Mouse (Mus musculus) frontal cortex, postnatal 36 days (tissue): ENCODE measurements around the gene Slc22a23.

ENCODE experiments used
- DNase-seq, 2 experiments: peaks; one replicate each; pipeline ENCODE4 v3.0.0; 2022; ENCODE audit warnings: low spot score in 2 of 2

Slc22a23 gene

DNA sequence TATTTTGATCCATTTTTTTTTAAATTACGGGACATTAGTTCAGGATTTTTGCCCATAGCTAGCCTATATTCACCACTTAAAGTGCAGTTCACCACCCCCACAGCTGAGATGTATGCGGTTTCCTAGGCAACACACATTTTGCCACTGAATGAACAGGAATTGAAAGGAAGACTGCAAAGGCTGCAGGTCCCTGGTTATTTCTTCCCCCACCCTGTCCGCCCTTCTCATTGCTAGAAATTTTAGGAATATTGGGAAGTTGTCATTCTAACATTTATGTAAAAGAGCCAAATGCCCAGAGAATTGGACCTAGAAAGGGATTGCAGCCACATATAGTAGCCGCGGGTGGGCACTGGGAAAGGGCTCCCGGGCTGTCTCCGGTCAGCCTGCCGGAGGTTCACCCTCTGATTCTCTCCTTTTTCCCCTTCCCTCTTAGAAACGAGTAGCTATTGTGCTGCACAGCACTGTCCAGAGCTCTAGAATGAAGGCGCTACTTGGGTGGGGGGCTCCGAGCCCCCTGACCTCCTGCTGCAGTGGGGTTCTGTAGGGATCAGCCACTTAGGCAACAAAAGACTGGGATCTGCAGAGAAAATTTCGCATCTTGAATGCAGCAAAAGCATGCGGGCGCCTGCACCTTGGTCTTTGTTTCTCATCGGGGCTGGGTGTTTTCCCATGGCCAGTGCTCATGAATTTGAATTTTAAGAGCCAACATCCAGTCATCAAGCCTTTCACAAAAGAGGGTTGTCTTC, 211.5 kb downstream of the Slc22a23 start:
- no peak for DNase-seq

DNA sequence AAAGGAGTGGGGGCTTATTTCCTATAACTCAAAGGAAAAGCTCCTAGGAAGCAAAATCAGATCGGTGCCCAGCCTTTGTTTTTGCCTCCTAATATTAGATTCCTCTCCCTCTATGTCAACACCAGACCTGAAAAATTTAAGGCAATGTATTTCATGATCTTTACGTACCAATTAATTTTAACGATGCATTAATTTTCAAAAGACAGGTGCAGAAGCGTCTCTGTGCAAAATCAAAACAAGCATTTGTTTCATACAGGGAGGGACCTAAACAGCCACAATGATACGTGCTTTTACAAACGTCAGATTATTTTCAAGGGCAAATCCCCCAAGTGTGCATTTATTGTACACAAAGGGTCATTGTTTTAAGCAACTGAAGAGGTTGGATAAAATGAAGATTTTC, 212.1 kb downstream of the Slc22a23 start:
- no peak for DNase-seq

DNA sequence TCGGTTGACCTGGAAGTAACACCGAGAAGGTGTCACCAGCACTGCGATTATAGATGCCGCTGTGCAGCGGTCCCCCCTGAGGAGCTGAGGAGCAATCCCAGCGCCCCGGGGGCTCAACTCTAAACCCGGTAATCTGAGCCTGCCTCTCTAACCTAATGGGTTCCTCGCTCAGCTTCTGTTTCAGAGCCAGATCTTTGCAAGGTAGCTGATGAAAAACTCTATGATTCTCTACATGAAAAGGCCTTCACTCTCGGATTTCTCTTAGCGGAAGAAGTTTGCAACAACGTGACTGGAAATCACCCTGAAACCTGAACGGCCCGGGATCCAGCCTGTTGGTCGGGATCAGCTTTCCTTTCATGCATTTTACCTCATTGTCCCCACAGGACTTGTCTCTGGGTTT, 212.7 kb downstream of the Slc22a23 start:
- DNase-seq, result no peak

DNA sequence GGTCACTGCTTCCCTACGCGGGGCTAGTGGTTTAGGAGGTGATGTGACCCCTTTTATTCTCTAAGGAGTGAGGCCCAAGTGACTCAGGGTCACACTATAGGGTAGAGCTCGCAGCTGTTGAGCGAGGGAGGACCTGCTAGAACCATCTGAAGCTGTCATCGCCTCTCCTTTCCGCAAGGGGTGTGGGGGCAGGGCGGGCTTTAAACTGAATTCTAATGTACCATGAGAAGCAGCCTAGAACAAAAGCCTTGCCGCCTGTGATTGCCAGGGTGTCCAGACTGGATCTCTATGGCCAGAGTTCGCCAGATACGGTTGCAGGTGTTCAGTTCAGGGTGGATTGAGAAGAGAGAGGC, 213.3 kb downstream of the Slc22a23 start:
- peak; percentile 35 to 45 for DNase-seq

DNA sequence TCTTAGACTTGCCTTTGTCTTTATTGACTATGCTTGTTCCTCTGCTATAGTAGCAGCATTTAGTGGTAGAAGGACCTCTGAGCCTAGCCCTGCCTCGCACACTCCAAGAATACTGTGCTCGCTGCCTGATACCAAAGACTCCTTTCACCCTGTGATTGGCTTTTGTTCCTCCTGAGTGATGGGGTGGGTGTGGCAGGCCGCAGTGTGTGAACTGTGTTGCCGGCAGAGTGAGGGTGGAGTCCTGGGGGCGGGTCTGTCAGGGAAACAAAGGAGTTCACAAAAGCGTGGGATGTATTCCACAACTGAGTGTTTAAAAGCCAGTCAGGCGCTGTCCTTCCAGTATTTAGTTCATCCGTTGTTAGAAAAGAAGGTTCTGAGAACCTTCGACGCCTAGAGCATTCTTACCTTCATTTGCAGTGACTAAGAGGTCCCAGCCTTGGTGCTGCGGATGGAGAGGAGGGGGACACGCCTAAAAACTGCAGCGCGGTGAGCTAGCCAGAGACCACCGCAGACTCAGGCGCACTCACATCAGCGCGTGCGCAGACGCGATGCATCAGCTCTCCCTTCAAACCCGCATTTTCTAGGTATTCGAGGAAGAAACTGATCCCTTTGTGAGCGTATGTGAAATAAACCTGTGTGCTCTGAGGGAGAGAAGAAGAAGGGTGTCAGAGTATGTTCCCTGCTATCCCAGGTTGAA, 213.8 kb downstream of the Slc22a23 start:
- DNase-seq, result peak; percentile 28 to 43

DNA sequence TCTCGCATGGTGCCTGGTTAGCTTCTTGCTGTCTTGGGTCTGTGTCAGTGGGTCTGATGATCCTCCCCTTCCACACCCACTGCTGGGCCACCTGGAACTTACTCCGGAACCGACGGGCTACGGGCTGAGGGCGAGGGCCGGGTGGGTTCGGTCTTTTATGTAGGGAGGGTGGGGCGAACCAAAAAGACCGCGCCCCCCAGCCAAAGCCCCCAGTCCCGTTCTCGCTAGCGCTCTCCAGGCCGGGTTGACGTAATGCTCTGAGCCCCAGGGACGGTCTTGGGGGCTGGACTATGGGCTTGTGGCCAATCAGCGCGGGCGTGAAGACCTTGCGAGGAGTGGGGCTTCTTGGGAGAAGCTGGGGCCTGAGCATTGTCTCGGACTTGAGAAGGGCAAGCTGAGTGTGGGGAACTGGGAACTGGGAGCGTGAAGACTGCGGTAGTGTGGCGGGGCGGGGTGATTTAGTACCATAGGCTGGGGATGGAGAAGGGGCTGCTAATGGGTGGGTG, 214.7 kb downstream of the Slc22a23 start, which contains the start of gene Tubb2b:
Gene Tubb2b (minus strand): TSS at position 241 of the 506 bp plus-strand sequence.
- DNase-seq, result peak; percentile 56 to 57

DNA sequence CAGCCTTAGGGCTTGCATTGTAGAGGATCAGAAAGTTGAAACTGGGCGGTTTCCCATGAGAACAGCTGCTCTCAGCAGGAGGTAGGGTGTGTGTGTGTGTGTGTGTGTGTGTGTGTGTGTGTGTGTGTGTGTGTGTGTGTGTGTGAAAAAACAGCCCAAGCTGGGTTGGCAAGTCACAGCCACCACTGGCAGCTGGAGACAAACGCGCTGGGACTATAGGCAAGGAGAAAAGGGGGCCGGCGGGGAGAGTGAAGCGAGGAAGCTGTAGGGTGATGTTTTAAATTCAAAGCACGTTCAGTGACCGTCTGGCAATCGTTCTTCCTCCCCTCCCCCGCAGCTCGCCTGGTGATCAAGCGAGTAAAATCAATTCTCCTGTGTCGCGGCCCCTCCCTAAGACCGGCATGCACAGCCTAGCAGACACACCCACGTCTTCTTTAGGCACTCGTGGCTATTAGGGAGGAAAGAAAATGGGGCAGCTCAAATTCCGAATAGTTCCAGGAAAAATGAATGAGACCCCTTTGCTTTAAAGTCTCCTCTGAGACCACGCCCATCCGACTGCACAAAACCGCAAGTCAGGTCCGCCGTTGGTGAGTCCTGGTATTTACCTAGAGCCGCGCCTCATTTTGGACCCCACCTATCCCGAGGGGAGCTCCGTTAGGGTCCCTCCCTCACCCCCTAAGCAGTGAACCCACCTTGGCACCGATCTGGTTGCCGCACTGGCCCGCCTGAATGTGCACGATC, 215.3 kb downstream of the Slc22a23 start:
- peak; percentile 54 to 55 for DNase-seq
